Comparison of ENCODE assay signal across 8 mouse cellular contexts in genomic region chr9:62763478-62763877, GRCm38 (mm10). TPM values are rescaled to one million over a fixed set of nuclear protein-coding genes. Genes with fewer than 3 reads are reported as not detected.
DNase-seq lines count a peak whose midpoint lies in the region; ATAC-seq lines count a peak whose summit lies in the region.

No protein-coding gene starts in this region.

- no peaks in the 10 kb centered on the region for H3K36me3 ChIP-seq in kidney, embryonic 14.5 days (ENCODE audit: control insufficient read depth, insufficient read depth, low read length)
- H3K36me3 ChIP-seq in forebrain, embryonic 15.5 days: no peaks in the 10 kb centered on the region
- no peaks in the 10 kb centered on the region for H3K36me3 ChIP-seq in midbrain, embryonic 16.5 days (ENCODE audit: control insufficient read depth, insufficient read depth, low read length)

- DNase-seq in kidney, adult 11 months: no peak
- peak; percentile 77 for DNase-seq in R1 (ENCODE audit: low read depth, low spot score)
- no peak for DNase-seq in gastrocnemius, postnatal 4 days (ENCODE audit: low spot score in 2 of 2)
- DNase-seq in urinary bladder, postnatal 4 days (ENCODE audit: low spot score in 2 of 2): no peak
- no peak for DNase-seq in adrenal gland, postnatal 10 days

- H3K9me3 ChIP-seq in kidney, embryonic 14.5 days (ENCODE audit: control insufficient read depth, low read length): no peaks in the 10 kb centered on the region
- no peaks in the 10 kb centered on the region for H3K9me3 ChIP-seq in forebrain, embryonic 15.5 days
- no peaks in the 10 kb centered on the region for H3K9me3 ChIP-seq in midbrain, embryonic 16.5 days (replicated peaks; ENCODE audit: control insufficient read depth, low read length, poor library complexity, severe bottlenecking)

- no peak overlapping the region for H3K9ac ChIP-seq in kidney, embryonic 14.5 days (ENCODE audit: low read depth, low read length)
- H3K9ac ChIP-seq in forebrain, embryonic 15.5 days (replicated peaks): no peak overlapping the region
- H3K9ac ChIP-seq in midbrain, embryonic 16.5 days (ENCODE audit: low read depth, low read length): no peak overlapping the region

- peak overlapping the region; percentile 19 for H3K4me2 ChIP-seq in kidney, embryonic 14.5 days (replicated peaks; ENCODE audit: low read depth, low read length)
- peak overlapping the region; percentile 29 for H3K4me2 ChIP-seq in forebrain, embryonic 15.5 days (replicated peaks)
- peak overlapping the region; percentile 27; the same call in 1 of the 2 replicates for H3K4me2 ChIP-seq in midbrain, embryonic 16.5 days (ENCODE audit: low read length)

- no peak overlapping the region for H3K27ac ChIP-seq in kidney, embryonic 14.5 days (ENCODE audit: low read depth, low read length)
- no peak overlapping the region for H3K27ac ChIP-seq in forebrain, embryonic 15.5 days (replicated peaks)
- no peak overlapping the region for H3K27ac ChIP-seq in midbrain, embryonic 16.5 days (ENCODE audit: low read length)

- no peak overlapping the region for H3K4me3 ChIP-seq in kidney, embryonic 14.5 days (ENCODE audit: low read length)
- 0 out of 2 replicates have a peak overlapping the region, but pooled peaks have one; percentile 11 for H3K4me3 ChIP-seq in forebrain, embryonic 15.5 days
- H3K4me3 ChIP-seq in midbrain, embryonic 16.5 days (ENCODE audit: low read depth, low read length): no peak overlapping the region

- no peaks in the 10 kb centered on the region for H3K27me3 ChIP-seq in kidney, embryonic 14.5 days (ENCODE audit: control insufficient read depth, insufficient read depth, low read length)
- H3K27me3 ChIP-seq in forebrain, embryonic 15.5 days: no peaks in the 10 kb centered on the region
- H3K27me3 ChIP-seq in midbrain, embryonic 16.5 days (ENCODE audit: control insufficient read depth, insufficient read depth, low read depth, low read length): no peaks in the 10 kb centered on the region

- peak; percentile 54 for ATAC-seq in kidney, embryonic 14.5 days (ENCODE audit: low FRiP score, low TSS enrichment)
- peak; percentile 66; the same call in 1 of the 2 replicates for ATAC-seq in forebrain, embryonic 15.5 days (replicated peaks)
- no peak for ATAC-seq in midbrain, embryonic 16.5 days

- WGBS in kidney, embryonic 14.5 days: 6% methylated on average over 13 of the region's 13 CpGs
- 10% methylated on average over 13 of the region's 13 CpGs for WGBS in forebrain, embryonic 15.5 days
- 17% methylated on average over 13 of the region's 13 CpGs for WGBS in midbrain, embryonic 16.5 days

- H3K4me1 ChIP-seq in kidney, embryonic 14.5 days (ENCODE audit: control insufficient read depth, insufficient read depth, low read length): no peaks in the 10 kb centered on the region
- H3K4me1 ChIP-seq in forebrain, embryonic 15.5 days: peaks cover 10% of the 10 kb centered on the region
- no peaks in the 10 kb centered on the region for H3K4me1 ChIP-seq in midbrain, embryonic 16.5 days (ENCODE audit: control insufficient read depth, insufficient read depth, low read length)

RNA-seq across cellular contexts. Expression of gene Fem1b, which starts 48.3 kb away (rescaled TPM):
- 20.8 and 38.2 TPM in 2 replicates for polyA plus RNA-seq in kidney, embryonic 14.5 days (2014; fragmentation: Nextera tagmentation; extraction: Ambion mirVana)
- polyA plus RNA-seq in forebrain, embryonic 15.5 days (2015; fragmentation: Nextera tagmentation; extraction: Ambion mirVana): 44.1 and 49.0 TPM in 2 replicates
- polyA plus RNA-seq in midbrain, embryonic 16.5 days (2015; fragmentation: Nextera tagmentation; extraction: Ambion mirVana): 64.5 and 69.3 TPM in 2 replicates
- total RNA-seq in gastrocnemius, postnatal 4 days (2021): 10 to 100 TPM; 28.9 to 29.7 TPM
- total RNA-seq in adrenal gland, postnatal 10 days (2021): 10 to 100 TPM; 34.5 to 37.6 TPM
